Mouse (Mus musculus) thymus, adult 2 months (tissue): ENCODE measurements around the gene Srcap.

Experiments used
- CTCF ChIP-seq: fragments of 200-500 bp; IDR thresholded peaks from 2 replicates; pipeline ENCODE4 v1.5.1; 2012; ENCODE audit warnings: mild to moderate bottlenecking, control low read depth, low read length, moderate library complexity, borderline replicate concordance; ENCODE audit not compliant: control insufficient read depth, poor library complexity, insufficient read depth; ENCODE audit errors: extremely low read depth
- POLR2A ChIP-seq: fragments of 200-500 bp; IDR thresholded peaks from 2 replicates; pipeline ENCODE4 v1.6.1; 2012; ENCODE audit warnings: mild to moderate bottlenecking, low read length, control low read depth, moderate library complexity; ENCODE audit not compliant: control insufficient read depth, poor library complexity, insufficient read depth; ENCODE audit errors: extremely low read depth

DNA sequence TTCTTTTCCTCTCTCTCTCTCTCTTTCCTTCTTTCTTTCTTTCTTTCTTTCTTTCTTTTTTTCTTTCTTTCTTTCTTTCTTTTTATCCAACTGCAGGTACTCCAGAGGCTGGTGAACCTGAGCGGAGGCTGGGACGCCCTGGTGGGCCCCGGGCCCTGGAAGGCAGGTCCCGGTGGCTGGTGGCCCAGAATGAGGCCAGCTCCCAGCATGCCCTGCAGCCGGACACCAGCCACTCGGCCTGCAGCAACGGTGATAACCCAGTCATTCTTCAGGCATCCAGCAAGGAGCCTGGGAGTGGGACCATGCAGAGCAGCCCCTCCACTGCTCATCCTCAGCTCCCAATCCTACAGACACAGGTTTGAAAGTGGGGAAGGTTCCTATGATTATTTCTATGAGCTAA lies 4.1 kb downstream of the Srcap start:
- TF ChIP-seq CTCF (no peak), POLR2A (no peak)
